Mouse (Mus musculus): ENCODE data around the gene Pigu. TPM values are rescaled to one million over a fixed set of nuclear protein-coding genes. Genes with fewer than 3 reads are reported as not detected.

Gene Pigu
- total and polyA plus RNA-seq, 3 experiments = 30.1 to 59.0 TPM; not detected in 1

DNA sequence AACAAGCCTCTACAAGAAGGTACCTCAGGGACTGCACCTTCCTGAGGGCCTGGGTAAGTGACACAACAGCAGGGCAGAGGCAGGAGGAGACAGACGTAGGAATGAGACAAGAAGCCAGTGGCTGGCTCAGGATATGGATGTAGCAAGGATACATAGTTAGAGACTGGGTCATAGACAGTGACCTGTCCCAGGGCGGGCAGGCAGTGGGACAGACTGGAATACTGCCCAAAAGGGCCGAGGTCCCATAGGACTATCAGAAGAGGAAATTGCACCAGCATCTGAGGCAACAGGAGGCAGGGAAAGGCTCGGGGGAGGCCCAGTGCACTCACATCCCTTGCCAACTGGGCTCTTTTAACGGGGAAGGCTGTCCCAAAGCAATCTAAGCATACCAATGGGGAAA, 36.6 kb downstream of the Pigu start:
- Histone ChIP-seq H3K4me1 (ENCODE audit: control insufficient read depth in 1 of 2, insufficient read depth in 2 of 2, low read length in 2 of 2) (no peaks in the 10 kb centered on the region), H3K79me2 (ENCODE audit: control insufficient read depth, insufficient read depth, low read length, poor library complexity) (no peaks in the 10 kb centered on the region), H3K27me3 (ENCODE audit: control insufficient read depth in 1 of 2, insufficient read depth in 2 of 2, low read length in 2 of 2) (no peaks in the 10 kb centered on the region), H3K27ac (ENCODE audit: control insufficient read depth, low read depth, low read length) (no peak overlapping the region), H3K9me3 (replicated peaks; ENCODE audit: insufficient read depth, low read length) (no peaks in the 10 kb centered on the region), H3K36me3 (ENCODE audit: control insufficient read depth in 1 of 2, insufficient read depth in 2 of 2, low read length in 2 of 2) (peaks cover 0 to 2% of the 10 kb centered on the region in 2 experiments; a peak in 1 of 4 replicates), H3K4me3 (ENCODE audit: control insufficient read depth in 1 of 2, insufficient read depth in 1 of 2, low read depth in 2 of 2, low read length in 2 of 2) (no peak overlapping the region), H3K9ac (ENCODE audit: control insufficient read depth, low read depth, low read length, poor library complexity, severe bottlenecking) (no peak overlapping the region)
- TF ChIP-seq BHLHE40 (IDR thresholded peaks at IDR 0.05; ENCODE audit: borderline replicate concordance, low read depth, low read length) (no peak), KAT2A (conservative IDR thresholded peaks at IDR 0.05; ENCODE audit: low read depth, low read length) (no peak), UBTF (IDR thresholded peaks at IDR 0.05; ENCODE audit: borderline replicate concordance, insufficient read depth, low read depth, low read length) (no peak), TAL1 (IDR thresholded peaks at IDR 0.05; ENCODE audit: low read length) (no peak)
- DNase-seq (ENCODE audit: low read depth, low spot score) = no peak

DNA sequence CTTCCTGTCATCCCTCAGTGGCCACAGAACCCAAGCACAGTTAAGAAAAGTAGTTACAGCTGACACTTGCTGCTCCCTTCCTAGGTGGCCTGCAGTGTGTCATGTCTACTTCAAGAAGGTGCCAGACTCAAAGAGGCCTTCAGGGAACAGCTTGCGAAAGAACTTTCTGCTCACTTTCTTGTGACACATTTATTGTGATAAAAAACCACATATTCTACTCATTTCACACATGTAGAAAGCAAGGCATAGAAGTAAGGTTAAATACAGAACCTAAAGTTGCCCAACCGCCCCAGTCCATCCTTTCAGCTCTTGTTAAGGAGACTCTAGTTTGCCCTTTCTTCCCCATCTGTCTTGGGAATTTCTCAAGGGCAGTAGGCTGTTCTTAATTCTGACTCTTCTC, 38.6 kb downstream of the Pigu start:
- Histone ChIP-seq H3K27me3 (ENCODE audit: control insufficient read depth in 1 of 2, insufficient read depth in 2 of 2, low read length in 2 of 2) (no peaks in the 10 kb centered on the region), H3K4me1 (ENCODE audit: control insufficient read depth in 1 of 2, insufficient read depth in 2 of 2, low read length in 2 of 2) (no peaks in the 10 kb centered on the region), H3K27ac (ENCODE audit: control insufficient read depth, low read depth, low read length) (no peak overlapping the region), H3K4me3 (ENCODE audit: control insufficient read depth in 1 of 2, insufficient read depth in 1 of 2, low read depth in 2 of 2, low read length in 2 of 2) (no peak overlapping the region), H3K79me2 (ENCODE audit: control insufficient read depth, insufficient read depth, low read length, poor library complexity) (no peaks in the 10 kb centered on the region), H3K36me3 (ENCODE audit: control insufficient read depth in 1 of 2, insufficient read depth in 2 of 2, low read length in 2 of 2) (peaks cover 0 to 2% of the 10 kb centered on the region in 2 experiments; a peak in 2 of 4 replicates), H3K9ac (ENCODE audit: control insufficient read depth, low read depth, low read length, poor library complexity, severe bottlenecking) (no peak overlapping the region), H3K9me3 (replicated peaks; ENCODE audit: insufficient read depth, low read length) (no peaks in the 10 kb centered on the region)
- TF ChIP-seq MEF2A (IDR thresholded peaks at IDR 0.05; ENCODE audit: extremely low read depth, insufficient replicate concordance, low read depth, low read length, poor library complexity, severe bottlenecking) = no peak
- no peak for TF ChIP-seq TCF12 (IDR thresholded peaks at IDR 0.05; ENCODE audit: low read depth, low read length)
- no peak for TF ChIP-seq MYB (IDR thresholded peaks at IDR 0.05; ENCODE audit: low read depth, low read length)
- TF ChIP-seq MYC (IDR thresholded peaks at IDR 0.05; ENCODE audit: low read depth, low read length) = no peak
- no peak for TF ChIP-seq RAD21 (IDR thresholded peaks at IDR 0.05; ENCODE audit: low read depth, low read length)
- no peak for DNase-seq (ENCODE audit: low read depth, low spot score)

DNA sequence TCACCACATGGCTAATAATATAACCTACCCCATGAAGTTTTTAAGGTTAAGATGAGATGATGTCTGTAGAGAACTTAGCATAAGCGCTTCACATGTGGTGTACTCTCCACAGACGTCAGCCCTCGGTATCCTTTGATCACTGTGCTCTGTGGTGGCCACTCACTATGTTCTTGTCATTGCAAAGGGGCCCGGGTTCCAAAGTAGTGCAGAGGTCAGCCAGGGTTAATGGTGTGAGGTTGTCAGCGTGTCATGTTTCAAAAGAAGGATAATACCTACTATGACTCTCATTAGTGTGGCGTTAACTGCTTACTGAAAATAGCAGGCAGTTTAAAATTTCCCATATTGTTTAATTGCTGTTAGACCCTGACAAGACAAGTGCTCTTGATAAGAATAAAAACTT, 43.6 kb downstream of the Pigu start:
- TF ChIP-seq MAZ (IDR thresholded peaks at IDR 0.05; ENCODE audit: low read depth, low read length) (no peak), POLR2AphosphoS2 (IDR thresholded peaks at IDR 0.05; ENCODE audit: low read length) (no peak), POLR2A (IDR thresholded peaks at IDR 0.05; ENCODE audit: control insufficient read depth in 1 of 2, insufficient read depth in 1 of 2, low read depth in 1 of 2, low read length in 2 of 2, poor library complexity in 1 of 2) (no peak), RCOR1 (IDR thresholded peaks at IDR 0.05; ENCODE audit: low read depth, low read length) (no peak), NRF1 (IDR thresholded peaks at IDR 0.05; ENCODE audit: insufficient read depth, low read depth, low read length, poor library complexity, severe bottlenecking) (no peak), USF1 (IDR thresholded peaks at IDR 0.05; ENCODE audit: low read depth, low read length) (no peak), TBP (IDR thresholded peaks at IDR 0.05; ENCODE audit: low read depth, low read length) (no peak), RAD21 (IDR thresholded peaks at IDR 0.05; ENCODE audit: low read depth, low read length) (no peak), ZC3H11A (IDR thresholded peaks at IDR 0.05; ENCODE audit: low read depth, low read length) (no peak), CHD1 (IDR thresholded peaks at IDR 0.05; ENCODE audit: low read depth, low read length) (no peak), SMC3 (IDR thresholded peaks at IDR 0.05; ENCODE audit: low read depth, low read length) (no peak), GATA1 (IDR thresholded peaks at IDR 0.05; ENCODE audit: low read depth, low read length) (no peak), BHLHE40 (IDR thresholded peaks at IDR 0.05; ENCODE audit: borderline replicate concordance, low read depth, low read length) (no peak), MAFK (IDR thresholded peaks at IDR 0.05; ENCODE audit: borderline replicate concordance, low read depth, low read length) (no peak), E2F4 (IDR thresholded peaks at IDR 0.05; ENCODE audit: borderline replicate concordance, low read depth, low read length) (no peak), ETS1 (IDR thresholded peaks at IDR 0.05; ENCODE audit: low read depth, low read length) (no peak), MEF2A (IDR thresholded peaks at IDR 0.05; ENCODE audit: extremely low read depth, insufficient replicate concordance, low read depth, low read length, poor library complexity, severe bottlenecking) (no peak), ELF1 (IDR thresholded peaks at IDR 0.05; ENCODE audit: low read depth, low read length) (no peak), SIN3A (IDR thresholded peaks at IDR 0.05; ENCODE audit: low read length) (no peak), MYB (IDR thresholded peaks at IDR 0.05; ENCODE audit: low read depth, low read length) (no peak)
- H3K27me3 ChIP-seq (ENCODE audit: control insufficient read depth in 1 of 2, insufficient read depth in 2 of 2, low read length in 2 of 2) = no peaks in the 10 kb centered on the region
- peaks cover 2 to 12% of the 10 kb centered on the region in 2 experiments for H3K36me3 ChIP-seq (ENCODE audit: control insufficient read depth in 1 of 2, insufficient read depth in 2 of 2, low read length in 2 of 2)
- no peak overlapping the region for H3K4me3 ChIP-seq (ENCODE audit: control insufficient read depth in 1 of 2, insufficient read depth in 1 of 2, low read depth in 2 of 2, low read length in 2 of 2)
- no peaks in the 10 kb centered on the region for H3K9me3 ChIP-seq (replicated peaks; ENCODE audit: insufficient read depth, low read length)
- H3K27ac ChIP-seq (ENCODE audit: control insufficient read depth, low read depth, low read length) = no peak overlapping the region
- H3K4me1 ChIP-seq (ENCODE audit: control insufficient read depth in 1 of 2, insufficient read depth in 2 of 2, low read length in 2 of 2) = peaks cover 2 to 10% of the 10 kb centered on the region in 2 experiments; a peak in 3 of 4 replicates
- no peak overlapping the region for H3K9ac ChIP-seq (ENCODE audit: control insufficient read depth, low read depth, low read length, poor library complexity, severe bottlenecking)
- no peaks in the 10 kb centered on the region for H3K79me2 ChIP-seq (ENCODE audit: control insufficient read depth, insufficient read depth, low read length, poor library complexity)
- DNase-seq (ENCODE audit: low read depth, low spot score) = no peak

Measured in MEL (cell line).